Mouse (Mus musculus) left cerebral cortex, postnatal 10 days (tissue): Measurements from ENCODE around the gene Mcemp1. TPM values are rescaled to one million over a fixed set of nuclear protein-coding genes. Genes with fewer than 3 reads are reported as not detected.

Experiments used
- DNase-seq, 2 experiments: peaks; one replicate each; pipeline ENCODE4 v3.0.0; 2021 to 2022; ENCODE audit warnings: low spot score in 2 of 2, mixed read lengths in 1 of 2; ENCODE audit errors: extremely low spot score in 1 of 2
- intact Hi-C: fragments of 180-260 bp; cut with DNase I; formaldehyde crosslinking; loops from one replicate; pipeline ENCODE4 v1.15.1; 2025
- total RNA-seq, 2 experiments: library from RNA; stranded (reverse); gene quantifications; 2 replicates each; pipeline ENCODE4 v1.2.3; 2021

Mcemp1 gene
- total RNA-seq, 2 experiments from 2014 or later: 0.55 to 0.66 TPM

DNA sequence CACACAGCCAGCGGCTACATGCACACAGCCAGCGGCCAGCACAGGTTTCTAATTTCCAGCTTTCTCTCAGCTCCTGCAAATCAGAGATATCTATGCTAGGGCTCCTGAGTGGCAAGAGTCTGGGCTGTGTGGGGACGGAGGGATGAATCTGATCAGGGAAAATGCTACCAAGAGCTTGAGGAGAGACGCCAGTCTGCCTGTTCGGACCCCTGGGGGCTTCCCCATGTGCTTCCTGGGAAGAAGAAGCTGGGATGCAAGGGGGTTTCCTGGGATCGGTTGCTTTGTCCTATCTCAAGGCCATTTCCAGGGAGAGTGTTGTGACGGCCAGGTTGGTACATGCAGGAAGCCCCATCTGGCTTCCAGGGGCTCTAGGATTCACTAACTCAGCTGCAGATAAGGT is 42.1 kb downstream of the Mcemp1 start:
- DNase-seq: no peak
- intact Hi-C loops: no loop called here

DNA sequence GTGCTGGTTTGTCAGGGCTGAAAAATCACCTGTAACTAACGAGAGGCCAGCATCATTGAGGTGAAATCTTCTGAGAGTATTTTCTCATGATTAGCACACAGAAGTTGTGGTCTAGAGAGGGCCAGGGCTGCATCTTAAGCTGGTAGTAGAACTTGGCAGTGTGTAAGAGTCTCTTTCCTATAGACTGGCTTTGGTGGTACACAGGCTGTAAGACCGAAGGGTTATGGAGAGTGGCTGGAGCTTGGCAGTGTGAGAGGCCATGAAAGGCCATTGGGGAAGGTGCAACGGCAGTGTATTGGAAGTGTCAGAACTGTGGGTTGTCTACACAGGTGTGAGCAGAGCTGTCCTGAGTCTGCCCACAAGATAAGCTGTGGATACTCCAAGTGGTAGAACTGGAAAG is 44.8 kb downstream of the Mcemp1 start:
- DNase-seq: no peak
- intact Hi-C loops: no loop called here

DNA sequence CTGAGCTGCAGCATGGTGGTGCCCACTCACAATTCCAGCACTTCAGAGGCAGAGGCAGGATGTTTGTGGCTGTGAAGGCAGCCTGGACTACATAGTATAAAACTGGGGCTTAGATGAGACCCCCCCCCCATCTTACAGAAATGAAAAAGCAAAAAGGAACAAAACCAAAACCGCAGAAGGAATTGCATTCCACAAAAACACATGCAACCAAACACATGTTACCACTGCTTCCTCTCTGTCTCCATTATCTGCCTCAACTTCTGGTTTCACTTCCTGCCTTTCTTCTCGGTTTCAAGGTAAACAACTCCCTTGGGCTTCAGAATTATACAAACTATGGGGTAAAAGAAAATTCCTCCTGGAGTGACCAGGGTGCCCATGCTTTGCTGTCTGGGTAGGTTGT is 46.1 kb downstream of the Mcemp1 start:
- intact Hi-C loops: no loop called here
- no peak for DNase-seq

DNA sequence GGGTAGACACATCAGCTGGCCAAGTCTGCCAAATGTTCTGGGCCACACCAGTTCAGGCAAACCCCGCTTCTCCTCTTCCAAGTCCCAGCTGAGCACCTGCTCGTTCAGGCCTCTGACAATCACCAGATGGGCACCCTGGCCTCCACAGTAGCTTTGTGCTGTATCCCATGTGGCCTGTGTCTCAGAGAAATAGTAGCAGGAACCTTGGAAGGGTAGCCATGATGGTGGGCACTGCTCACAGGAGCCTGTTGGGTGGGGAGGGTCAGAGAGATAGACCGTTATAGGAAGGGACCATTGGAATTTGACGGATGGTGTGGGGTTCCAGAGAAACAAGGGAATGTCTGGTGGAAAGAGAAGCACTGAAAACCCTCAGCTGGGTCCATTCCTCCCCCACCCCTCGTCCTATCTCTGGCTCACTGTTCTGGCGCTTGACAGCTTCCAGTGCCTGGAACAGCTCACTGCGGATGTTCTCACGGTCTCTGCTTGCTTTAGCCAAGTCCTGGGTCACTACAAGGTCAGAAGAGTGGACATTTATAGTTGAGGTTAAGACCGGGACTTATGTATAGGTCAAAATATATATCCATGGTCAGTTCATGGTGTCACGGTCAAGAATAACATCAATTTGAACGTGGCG is 51.9 kb downstream of the Mcemp1 start:
- no peak for DNase-seq
- intact Hi-C loops: no loop called here

DNA sequence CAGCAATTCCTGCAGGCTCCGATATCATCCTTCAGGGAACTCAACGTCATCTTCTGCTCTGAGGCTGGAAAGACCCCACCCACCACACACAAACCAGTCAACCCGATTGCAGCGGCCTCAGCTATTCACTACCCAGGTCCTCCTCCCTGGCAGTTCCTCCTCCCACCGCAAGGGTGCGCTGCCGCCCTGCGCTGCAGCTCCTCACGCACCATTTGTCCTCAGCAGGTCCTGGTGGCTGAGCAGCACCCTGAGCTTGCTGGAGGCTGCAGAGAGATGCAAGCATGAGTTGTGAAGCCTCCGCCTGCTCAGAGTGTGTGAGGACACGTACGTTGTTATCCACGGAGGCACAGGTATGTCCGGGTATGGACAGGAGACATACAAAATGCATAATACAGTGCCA is 53.0 kb downstream of the Mcemp1 start:
- intact Hi-C loops: no loop called here
- DNase-seq: peak in 1 of 2 experiments; percentile 65

Other genes with a start within 250 kb of the Mcemp1 start
- gene Pex11g, start 198.1 kb upstream of the Mcemp1 start, total RNA-seq: 1 to 10 TPM in 1 of 2 experiments, under 1 TPM in 1; 0.73 to 1.1 TPM
- under 1 TPM in 1 of 2 experiments, not detected in 1; 0.30 TPM for gene Tex45, start 194.9 kb upstream of the Mcemp1 start, total RNA-seq
- gene Zfp358, start 172.6 kb upstream of the Mcemp1 start, total RNA-seq: 10 to 100 TPM; 29.4 to 31.2 TPM
- gene Mcoln1, start 165.3 kb upstream of the Mcemp1 start, total RNA-seq: 10 to 100 TPM; 77.7 to 81.4 TPM
- 10 to 100 TPM; 73.7 to 79.2 TPM for gene Pnpla6, start 150.4 kb upstream of the Mcemp1 start, total RNA-seq
- gene C330021F23Rik, start 97.8 kb upstream of the Mcemp1 start, total RNA-seq: not detected
- 10 to 100 TPM; 67.3 to 71.8 TPM for gene Camsap3, start 78.5 kb upstream of the Mcemp1 start, total RNA-seq
- 10 to 100 TPM; 32.4 to 36.3 TPM for gene Xab2, start 44.4 kb upstream of the Mcemp1 start, total RNA-seq
- 10 to 100 TPM; 78.6 to 80.1 TPM for gene Pet100, start 44.2 kb upstream of the Mcemp1 start, total RNA-seq
- not detected for gene Pcp2, start 40.2 kb upstream of the Mcemp1 start, total RNA-seq
- gene Stxbp2, start 34.8 kb upstream of the Mcemp1 start, total RNA-seq: 10 to 100 TPM; 57.0 to 59.3 TPM
- 1 to 10 TPM in 1 of 2 experiments, under 1 TPM in 1; 0.81 to 1.0 TPM for gene Retn, start 10.0 kb upstream of the Mcemp1 start, total RNA-seq
- gene Fcor, start 6.6 kb downstream of the Mcemp1 start, total RNA-seq: 10 to 100 TPM; 18.6 to 25.9 TPM
- 10 to 100 TPM; 31.2 to 32.3 TPM for gene Trappc5, start 10.5 kb downstream of the Mcemp1 start, total RNA-seq
- not detected for gene Fcer2a, start 28.4 kb downstream of the Mcemp1 start, total RNA-seq
- not detected for gene Clec4g, start 54.9 kb downstream of the Mcemp1 start, total RNA-seq
- not detected for gene Cd209a, start 83.2 kb downstream of the Mcemp1 start, total RNA-seq
- not detected for gene Cd209e, start 188.6 kb downstream of the Mcemp1 start, total RNA-seq
- gene Cd209d, start 212.8 kb downstream of the Mcemp1 start, total RNA-seq: not detected